Mouse (Mus musculus): ENCODE data around the gene Adcy7.

GRCm38 (mm10) chr8:88339221-88339620 lies 67.0 kb downstream of the Adcy7 start:
- TF ChIP-seq CTCF (IDR thresholded peaks at IDR 0.05; ENCODE audit: low read depth, low read length) (no peak), POLR2A (IDR thresholded peaks at IDR 0.05; ENCODE audit: extremely low read depth, insufficient read depth, low read length) (no peak)
